Mouse (Mus musculus): ENCODE measurements around the gene Oaf.
A peak's percentile ranks its signal among the peaks of the same experiment; 100 is the strongest.

Gene Oaf

GRCm38 (mm10) chr9:43245801-43246570, 6.3 kb upstream of the Oaf start:
- no peak for DNase-seq (ENCODE audit: low read depth, low spot score)

- DNase-seq (ENCODE audit: low read depth, low spot score) = no peak
These were observed 2.7 kb upstream of the Oaf start for GRCm38 (mm10) chr9:43242432-43242831.

GRCm38 (mm10) chr9:43241970-43242369, 2.3 kb upstream of the Oaf start:
- no peak for DNase-seq (ENCODE audit: low read depth, low spot score)

DNA sequence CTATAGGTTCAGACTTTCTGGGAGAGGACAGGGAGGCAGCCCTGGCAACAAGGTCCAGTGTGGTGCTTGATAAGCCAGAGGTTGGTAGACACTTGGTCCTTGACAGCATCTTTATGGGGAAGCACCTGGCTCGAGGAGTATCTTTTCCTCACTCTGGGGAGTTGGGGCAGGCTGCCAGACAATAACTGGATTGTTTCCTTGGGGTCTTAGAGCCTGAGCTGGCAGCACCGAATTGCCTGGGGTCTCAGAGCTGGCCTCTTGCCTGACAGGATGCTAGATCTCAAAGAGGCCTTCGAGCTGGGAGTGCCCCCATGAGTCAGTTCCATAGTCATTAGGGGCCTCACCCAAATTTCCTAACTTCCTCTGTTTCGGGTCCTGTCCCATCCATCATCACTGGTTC, 1.6 kb upstream of the Oaf start:
- DNase-seq (ENCODE audit: low read depth, low spot score) = no peak

DNA sequence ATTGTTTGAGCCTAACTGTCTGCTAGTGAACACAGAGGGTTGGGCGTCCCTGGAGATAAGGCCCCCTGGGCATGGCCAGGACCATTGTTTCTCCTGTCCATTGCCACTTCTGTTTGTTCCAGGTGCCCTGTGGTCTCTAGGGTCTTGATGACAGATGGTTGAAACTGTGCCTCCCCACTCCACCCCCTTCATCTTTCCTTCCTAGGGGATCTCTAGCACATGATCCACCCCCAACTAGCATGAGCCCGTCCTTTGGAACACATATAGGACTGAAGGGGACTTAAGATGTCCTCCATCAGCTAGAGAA, 836 bp upstream of the Oaf start:
- DNase-seq (ENCODE audit: low read depth, low spot score) = no peak

GRCm38 (mm10) chr9:43238631-43239545, 823 bp downstream of the Oaf start:
- no peak for DNase-seq (ENCODE audit: low read depth, low spot score)

DNA sequence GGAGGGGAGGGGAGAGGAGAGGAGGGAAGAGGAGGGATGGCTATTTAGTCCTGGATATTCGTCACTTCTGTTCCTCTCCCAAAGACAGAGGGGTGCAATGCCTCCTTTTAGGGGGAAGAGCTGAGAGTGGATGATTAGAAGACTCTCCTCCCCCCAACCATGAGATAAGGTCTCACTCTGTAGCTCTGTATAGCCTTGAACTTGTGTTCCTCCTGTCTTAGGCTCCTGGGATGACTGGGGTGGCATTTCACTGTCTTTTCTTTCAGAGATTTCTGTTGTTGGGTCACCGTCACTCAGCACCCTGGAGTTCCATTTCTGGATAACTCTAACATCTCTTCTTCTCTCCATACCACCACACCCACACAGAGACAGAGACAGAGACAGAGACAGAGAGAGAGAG, 1.5 kb downstream of the Oaf start:
- DNase-seq (ENCODE audit: low read depth, low spot score) = no peak

- DNase-seq (ENCODE audit: low read depth, low spot score) = no peak
These were observed 2.5 kb downstream of the Oaf start for GRCm38 (mm10) chr9:43237111-43237775.

GRCm38 (mm10) chr9:43236576-43236975, 3.1 kb downstream of the Oaf start:
- DNase-seq (ENCODE audit: low read depth, low spot score) = no peak

GRCm38 (mm10) chr9:43236106-43236505, 3.6 kb downstream of the Oaf start:
- DNase-seq (ENCODE audit: low read depth, low spot score) = no peak

DNA sequence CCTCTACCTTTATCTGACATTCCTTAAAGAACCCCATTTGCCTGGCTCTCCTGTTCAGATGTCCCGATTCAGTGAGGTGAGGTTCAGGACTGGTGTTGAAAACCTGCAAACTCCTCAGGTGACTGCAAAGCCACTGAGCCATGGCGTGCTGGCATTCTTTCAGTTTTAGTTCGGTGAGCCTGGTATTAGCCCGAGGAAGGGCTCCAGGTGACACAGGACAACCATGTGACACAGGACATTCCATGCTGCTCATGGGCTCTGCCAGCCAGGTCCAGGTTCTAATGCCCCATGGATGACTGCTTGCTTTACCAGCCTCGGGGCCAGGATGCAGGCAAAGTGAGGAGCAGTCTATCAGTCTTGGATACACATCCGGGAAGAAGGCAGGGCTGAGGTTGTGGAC, 4.4 kb downstream of the Oaf start:
- no peak for DNase-seq (ENCODE audit: low read depth, low spot score)

- no peak for DNase-seq (ENCODE audit: low read depth, low spot score)
These were observed 5.2 kb downstream of the Oaf start for GRCm38 (mm10) chr9:43234496-43234895.

- DNase-seq (ENCODE audit: low read depth, low spot score) = no peak
These were observed 6.2 kb downstream of the Oaf start for GRCm38 (mm10) chr9:43233515-43233914.

GRCm38 (mm10) chr9:43233044-43233443, 6.7 kb downstream of the Oaf start:
- no peak for DNase-seq (ENCODE audit: low read depth, low spot score)

DNA sequence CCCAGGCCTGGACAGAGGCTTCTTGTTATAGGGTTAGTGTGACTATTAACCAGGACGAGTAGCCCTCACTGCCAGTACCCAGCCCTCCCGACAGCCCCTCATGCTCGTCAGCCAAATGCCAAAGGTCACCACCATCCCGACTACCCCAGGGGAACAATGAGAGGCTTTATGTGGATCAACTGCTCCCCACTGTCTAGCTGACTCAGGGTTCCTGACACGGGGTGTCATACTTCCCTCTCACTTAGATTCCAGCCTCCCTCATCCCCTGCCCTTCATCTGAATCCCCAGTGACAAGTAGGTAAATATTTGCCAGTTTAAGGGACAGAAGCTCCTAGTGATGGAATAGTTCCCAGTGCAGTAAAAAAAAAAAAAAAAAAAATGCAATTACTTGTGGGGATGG, 7.4 kb downstream of the Oaf start:
- no peak for DNase-seq (ENCODE audit: low read depth, low spot score)

GRCm38 (mm10) chr9:43231805-43232204, 7.9 kb downstream of the Oaf start:
- no peak for DNase-seq (ENCODE audit: low read depth, low spot score)

DNA sequence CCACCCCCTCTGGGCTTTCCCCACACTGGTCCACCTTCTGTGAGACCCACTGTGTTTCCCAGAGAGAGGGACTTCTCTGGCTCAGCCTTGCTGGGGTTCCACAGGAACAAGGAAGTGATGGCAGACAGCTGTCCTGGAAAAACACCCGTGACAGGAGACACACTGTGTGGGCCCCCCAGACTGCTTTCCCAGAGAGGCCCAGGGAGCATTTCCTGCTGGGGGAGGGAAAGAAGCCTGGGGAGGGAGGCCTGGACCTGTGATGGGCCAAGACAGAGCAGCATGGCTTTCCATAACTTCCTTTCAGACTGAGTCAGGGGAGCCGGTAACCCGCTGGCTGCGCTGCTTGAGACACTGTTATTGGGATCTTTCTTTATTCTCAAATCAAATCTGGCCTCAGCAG, 8.8 kb downstream of the Oaf start:
- no peak for DNase-seq (ENCODE audit: low read depth, low spot score)

DNA sequence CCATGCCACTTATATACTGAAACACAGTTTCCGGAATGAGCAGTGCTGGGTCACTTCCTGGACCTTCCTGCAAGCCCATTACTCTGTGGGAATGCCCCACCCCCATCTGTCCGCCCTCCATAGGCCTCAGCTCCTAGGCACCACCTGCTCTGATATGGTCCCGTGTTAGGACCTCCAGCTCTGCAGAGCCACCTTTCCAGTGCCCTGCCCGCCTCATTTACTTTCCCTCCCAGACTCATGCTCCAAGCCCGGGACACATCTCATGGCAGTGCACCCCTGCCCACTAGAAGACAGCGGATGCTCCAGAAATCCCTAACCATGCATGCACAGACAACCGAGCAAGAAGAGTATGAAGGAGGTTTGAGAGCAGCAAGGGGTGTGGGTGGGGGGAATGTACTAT, 9.7 kb downstream of the Oaf start:
- no peak for DNase-seq (ENCODE audit: low read depth, low spot score)

- DNase-seq (ENCODE audit: low read depth, low spot score) = no peak
These were observed 10.3 kb downstream of the Oaf start for GRCm38 (mm10) chr9:43229398-43229895.

DNA sequence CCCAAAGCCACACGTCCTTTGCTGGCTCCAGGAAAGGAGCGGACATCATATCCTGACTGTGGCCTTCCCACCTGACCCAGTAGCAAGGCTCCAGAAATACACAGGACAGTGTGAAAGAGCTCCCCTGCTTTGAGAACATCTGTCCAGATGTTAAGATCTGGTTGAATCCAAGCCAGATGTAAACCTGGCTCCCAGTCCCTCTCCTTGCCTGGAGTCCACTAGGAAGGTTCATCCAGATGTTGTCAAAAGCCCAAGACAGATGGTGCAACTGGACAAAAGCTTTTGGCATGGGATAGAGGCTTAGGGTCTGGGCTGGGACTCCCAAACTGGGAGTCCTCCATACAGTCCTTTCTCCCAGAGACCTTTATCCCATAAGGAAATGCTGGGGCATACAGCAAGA, 11.0 kb downstream of the Oaf start:
- peak; percentile 52 for DNase-seq (ENCODE audit: low read depth, low spot score)

DNA sequence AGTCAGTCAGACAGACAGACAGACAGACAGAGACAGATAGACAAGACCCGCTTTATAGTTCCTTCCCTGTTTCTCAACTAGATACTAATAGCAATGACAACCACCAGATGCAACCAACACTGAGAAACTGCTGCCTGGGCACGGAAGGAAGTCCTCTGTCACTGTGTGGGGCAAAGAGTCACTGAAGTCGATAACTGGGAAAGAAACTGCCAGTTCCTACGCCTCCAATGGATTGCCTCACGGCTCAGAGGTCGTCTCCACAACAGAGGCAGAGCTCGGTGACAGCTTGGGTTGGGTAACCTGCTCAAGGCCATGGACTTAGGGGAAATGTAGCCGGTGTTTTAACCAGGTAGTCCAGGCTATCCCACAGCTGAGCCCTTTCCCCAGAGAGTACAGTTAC, 12.1 kb downstream of the Oaf start:
- no peak for DNase-seq (ENCODE audit: low read depth, low spot score)

DNA sequence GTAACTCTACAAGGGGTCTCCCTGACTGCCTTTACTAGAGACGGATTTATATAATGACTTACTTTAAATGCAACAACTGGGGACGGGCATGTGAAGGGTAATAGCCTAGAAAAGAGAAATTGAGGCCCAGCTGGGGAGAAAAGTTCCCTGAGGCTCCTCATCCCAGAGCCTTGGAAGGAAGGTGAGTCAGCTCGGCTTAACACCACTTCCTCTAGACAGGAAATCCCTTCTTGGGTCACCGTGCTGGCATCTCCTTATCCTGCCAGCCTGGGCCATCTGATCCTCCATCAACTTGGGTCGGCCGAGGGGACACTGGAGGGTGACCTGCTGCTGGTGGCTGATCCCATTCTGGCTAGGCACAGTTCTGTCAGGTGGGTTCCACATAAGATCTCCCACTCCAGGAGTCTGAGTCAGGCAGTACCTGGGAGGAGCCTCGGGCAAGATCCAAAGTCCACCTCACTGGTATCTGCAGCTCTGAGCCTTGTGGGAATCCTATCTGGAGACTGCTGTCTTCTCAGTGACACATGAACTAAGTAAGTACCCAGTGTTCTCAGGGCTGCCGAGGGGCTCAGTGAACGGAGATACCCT, 13.0 kb downstream of the Oaf start:
- DNase-seq (ENCODE audit: low read depth, low spot score) = no peak
